Mouse (Mus musculus) heart, adult 11 months (tissue): ENCODE measurements around the gene Slc7a11.
"Not testable (repeated sequence)": the region's sequence is repeated elsewhere in the genome, so short reads cannot be mapped to it uniquely, and the experiment has no call there.

Experiments
- DNase-seq: peaks from one replicate; pipeline ENCODE4 v3.0.0; 2022

Gene Slc7a11

DNA sequence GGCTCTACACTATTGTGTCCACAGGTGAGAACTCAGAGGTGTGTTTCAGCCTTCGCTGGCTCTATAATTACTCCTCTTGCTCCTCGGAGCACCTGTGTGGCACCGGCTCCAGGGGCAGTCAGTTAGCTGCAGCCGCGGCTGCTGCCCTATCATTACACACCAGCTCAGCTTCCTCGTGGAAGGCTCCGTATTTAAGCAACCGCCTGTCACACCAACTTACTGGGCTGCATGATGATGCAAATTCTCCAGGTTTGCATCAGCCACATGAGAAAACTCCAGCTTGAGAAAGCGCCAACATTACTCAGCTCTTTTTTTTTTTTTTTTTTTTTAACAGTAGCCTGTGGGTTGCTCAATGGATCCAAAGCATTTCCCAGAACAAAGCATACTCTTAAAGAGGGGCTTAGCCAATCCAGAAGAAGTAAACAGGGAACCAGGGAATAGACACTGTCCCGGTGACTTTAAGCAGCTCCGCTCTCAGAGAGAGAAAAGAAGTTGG, at the start of gene Slc7a11:
Slc7a11 (minus strand) TSS at position 194 of the 496 bp plus-strand sequence.
- no peak for DNase-seq

DNA sequence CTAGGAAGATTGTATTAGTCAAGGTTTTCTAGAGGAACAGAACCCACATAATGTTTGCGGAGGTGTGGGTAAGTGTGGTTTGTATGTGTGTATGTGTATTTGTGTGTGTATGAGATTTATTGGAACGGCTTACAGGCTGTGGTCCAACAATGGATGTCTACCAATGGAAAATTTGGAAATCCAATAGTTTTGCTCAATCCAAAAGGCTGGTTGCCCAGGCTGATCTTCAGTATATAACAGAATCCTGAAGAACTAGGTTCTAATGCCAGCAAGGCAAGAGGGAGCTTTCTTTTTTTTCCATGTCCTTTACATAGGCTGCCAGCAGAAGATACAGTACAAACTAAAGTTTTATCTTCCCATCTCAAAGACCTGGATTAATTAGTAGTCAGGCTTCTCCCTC, 48.3 kb upstream of the Slc7a11 start:
- no peak for DNase-seq

GRCm38 (mm10) chr3:50484076-50484475, 40.7 kb upstream of the Slc7a11 start:
- DNase-seq = no peak

DNA sequence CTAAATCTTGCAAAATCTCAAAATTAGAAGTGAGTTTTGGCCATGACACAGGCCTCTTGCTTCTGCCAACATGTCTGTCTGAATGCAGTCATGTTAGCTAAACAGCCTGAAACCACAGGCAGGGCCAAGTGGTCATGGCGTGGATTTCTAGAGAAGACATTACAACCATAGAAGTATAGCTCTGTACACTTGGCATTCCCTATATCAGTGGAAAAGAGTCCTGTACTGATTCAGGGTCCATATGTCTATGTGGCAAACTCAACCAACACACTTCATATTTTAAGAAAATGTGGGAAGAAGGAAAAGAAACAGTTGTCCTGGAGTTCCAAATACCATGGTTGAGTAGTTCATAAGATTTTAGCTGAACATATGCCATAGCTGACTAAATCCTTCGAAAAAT, 18.8 kb upstream of the Slc7a11 start:
- no peak for DNase-seq

GRCm38 (mm10) chr3:50457136-50457535, 13.7 kb upstream of the Slc7a11 start:
- DNase-seq = no peak

- DNase-seq = no peak
Measured at GRCm38 (mm10) chr3:50456564-50456963, 13.2 kb upstream of the Slc7a11 start.

DNA sequence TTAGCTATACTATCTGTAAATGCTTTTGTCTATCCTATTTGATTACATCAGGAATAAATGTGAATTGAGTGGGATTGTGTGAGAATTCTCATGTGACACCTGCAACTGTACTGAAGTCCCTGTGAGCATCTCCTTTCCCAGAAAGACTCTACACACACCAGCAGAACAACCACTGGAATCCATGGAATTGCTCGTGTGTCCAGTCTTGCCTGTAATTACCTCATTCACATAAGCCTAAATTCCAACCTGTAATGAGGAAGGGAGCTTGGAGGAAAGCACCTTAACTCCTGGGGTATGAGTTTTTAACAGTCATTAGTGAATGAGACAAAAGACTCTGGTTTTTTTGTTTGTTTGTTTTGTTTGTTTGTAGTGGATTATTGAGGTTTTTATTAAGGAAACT, 12.6 kb upstream of the Slc7a11 start:
- DNase-seq = no peak

DNA sequence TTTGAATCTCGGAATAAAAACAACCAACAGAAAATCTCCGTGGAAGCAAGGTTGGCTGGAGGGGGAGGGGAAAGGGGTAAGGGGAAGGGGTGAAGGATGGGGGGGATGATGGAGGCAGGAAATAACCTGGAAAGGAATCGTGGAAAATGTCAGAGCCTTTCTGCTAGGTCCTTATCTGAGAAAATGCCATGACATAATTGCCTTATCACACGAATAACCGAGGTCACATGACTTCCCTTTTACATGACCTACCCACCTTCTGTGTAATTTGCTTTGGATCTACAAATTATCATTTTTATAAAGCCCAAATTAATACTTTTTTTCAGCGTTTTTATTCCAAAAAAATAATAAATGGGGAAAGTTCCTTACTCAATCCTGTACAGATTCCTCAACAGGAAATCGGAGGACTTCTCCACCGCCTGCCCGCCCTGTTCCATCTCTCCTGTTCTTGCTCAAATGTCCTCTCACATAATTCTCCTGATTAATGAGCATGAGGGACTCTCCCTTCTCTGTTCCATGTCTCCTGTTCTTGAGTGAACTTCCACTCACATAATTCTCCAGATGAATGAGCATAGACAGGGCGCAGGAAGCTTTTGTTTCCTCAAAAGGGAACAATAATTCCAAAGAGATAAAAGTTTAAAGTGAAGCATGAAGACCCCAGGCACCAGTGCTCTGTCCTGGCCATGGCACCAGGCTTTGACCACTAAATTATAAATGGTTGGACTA, 1.8 kb upstream of the Slc7a11 start:
- no peak for DNase-seq

DNA sequence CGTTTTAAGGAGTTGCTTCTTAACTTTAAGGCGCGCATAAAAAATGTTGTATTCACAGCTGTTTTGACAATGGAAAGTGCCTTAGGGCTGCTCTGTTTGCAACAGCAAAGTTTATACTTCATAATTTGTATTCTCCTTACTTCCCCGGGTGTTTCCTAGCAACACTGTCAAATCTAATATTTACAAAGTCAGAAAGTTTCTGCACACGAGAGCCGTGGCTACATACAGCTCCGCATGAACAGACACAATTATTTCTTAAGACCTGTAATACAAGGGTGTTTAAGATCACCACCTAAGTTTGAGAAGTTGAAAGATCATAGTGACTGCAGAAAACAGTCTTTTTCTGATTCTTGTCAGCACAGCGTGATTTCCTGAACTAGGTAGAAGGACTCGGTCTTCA, 528 bp upstream of the Slc7a11 start:
- DNase-seq = no peak

- no peak for DNase-seq
Measured at GRCm38 (mm10) chr3:50442341-50443292, 797 bp downstream of the Slc7a11 start.

GRCm38 (mm10) chr3:50441330-50441729, 2.1 kb downstream of the Slc7a11 start:
- DNase-seq = no peak

DNA sequence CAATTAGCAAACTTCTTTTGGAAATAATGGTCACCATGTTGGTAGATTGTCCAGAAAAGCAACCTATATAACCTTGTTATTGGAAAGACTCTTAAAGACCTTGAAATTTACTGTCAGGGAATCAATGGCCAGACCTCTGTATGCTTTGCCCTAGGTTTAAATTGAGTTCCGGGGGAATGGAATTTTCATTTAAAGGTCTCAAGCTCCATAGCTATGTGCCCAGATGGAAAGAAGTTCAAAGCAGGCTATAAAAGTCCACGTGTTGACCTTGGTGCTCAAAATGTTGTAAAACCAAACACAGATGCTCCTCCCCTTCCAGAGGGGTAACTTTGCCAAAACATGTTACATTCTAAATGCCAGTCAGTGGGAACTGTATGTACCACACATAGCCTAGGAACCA, 3.0 kb downstream of the Slc7a11 start:
- no peak for DNase-seq

DNA sequence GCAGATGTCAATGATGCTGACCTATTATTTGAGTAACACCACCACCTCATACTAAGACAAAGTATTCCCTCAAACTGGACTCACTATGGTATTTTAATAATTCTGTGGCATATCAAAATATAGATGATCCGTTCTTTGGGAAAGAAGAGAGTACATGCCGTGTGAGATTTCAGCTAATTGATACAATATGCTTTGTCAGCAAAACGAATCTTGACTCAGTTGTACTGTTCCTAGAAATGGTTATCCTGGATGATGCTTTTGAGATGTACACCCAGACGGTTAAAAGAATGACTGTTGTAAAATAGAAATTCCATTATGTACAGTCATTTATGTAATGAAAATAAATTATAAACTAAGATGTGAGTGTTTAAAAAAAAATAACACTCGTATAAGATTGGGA, 4.0 kb downstream of the Slc7a11 start:
- no peak for DNase-seq

- no peak for DNase-seq
Measured at GRCm38 (mm10) chr3:50438520-50439253, 4.7 kb downstream of the Slc7a11 start.

DNA sequence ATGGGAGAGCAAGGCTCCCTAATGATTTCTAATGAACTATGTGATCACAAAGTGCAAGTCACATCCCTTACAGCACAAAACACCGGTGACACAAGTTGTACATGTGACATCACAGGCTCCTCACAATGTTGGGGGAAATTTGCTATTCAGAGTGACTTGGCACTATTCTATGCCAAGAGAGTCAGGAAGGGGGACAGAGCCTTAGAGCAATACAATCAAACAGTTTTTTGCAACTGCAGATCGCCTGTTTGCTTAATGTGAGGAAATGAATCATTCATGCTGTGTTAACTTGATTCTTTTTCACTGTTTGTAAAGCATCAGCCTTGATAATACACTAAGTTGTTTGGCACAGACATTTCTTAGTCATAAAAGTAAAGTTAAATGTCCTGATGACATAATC, 5.3 kb downstream of the Slc7a11 start:
- DNase-seq = not testable (repeated sequence)

DNA sequence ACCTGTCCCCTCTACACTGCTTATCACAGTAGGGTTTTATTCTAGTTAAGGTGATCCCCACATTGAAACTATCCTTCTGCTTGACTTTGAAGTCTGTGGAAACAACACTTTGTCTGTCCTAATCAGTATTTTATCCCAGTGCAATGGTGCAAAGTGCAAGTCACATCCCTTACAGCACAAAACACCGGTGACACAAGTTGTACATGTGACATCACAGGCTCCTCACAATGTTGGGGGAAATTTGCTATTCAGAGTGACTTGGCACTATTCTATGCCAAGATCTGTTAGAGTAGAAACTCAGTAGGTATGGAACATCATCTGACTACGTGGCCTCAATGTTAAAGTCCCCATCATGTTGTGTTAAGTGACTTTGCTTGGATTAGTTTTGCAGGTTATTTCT, 7.0 kb downstream of the Slc7a11 start:
- not testable (repeated sequence) for DNase-seq

- DNase-seq = no peak
Measured at GRCm38 (mm10) chr3:50433831-50434230, 9.6 kb downstream of the Slc7a11 start.

GRCm38 (mm10) chr3:50430811-50431210, 12.6 kb downstream of the Slc7a11 start:
- no peak for DNase-seq

GRCm38 (mm10) chr3:50421480-50422277, 21.7 kb downstream of the Slc7a11 start:
- DNase-seq = no peak

- no peak for DNase-seq
Measured at GRCm38 (mm10) chr3:50419161-50419560, 24.3 kb downstream of the Slc7a11 start.

DNA sequence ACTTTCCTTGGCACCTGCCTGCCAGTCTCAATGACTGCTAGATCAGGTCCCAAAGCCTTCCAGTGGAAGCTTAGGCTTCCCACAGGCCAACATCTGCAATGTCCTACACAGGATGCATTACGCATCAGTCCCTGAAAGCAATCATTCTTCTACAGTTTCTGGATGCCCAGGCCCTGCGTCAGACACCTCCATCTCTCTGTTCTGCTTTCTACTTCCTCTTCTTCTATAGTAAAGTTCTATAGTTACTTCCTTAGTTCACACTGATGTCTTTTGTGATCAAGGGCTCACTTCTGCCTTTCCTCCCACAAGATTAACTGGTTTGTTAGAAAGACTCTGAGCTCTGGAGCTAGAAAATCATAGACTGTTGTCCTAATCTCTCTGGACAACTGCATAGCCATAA, 36.6 kb downstream of the Slc7a11 start:
- DNase-seq = no peak

- DNase-seq = no peak
Measured at GRCm38 (mm10) chr3:50405915-50406314, 37.5 kb downstream of the Slc7a11 start.
